Mouse (Mus musculus) heart, postnatal 25 days (tissue): ENCODE results near the gene Klc1. TPM values are rescaled to one million over a fixed set of nuclear protein-coding genes. Genes with fewer than 3 reads are reported as not detected.

Experiments
- DNase-seq: peaks from one replicate; pipeline ENCODE4 v3.0.0; 2022; ENCODE audit warnings: low spot score
- intact Hi-C: fragments of 180-260 bp; cut with DNase I; formaldehyde crosslinking; loops from one replicate; pipeline ENCODE4 v1.15.1; 2025
- total RNA-seq, 2 experiments: library from RNA; stranded (reverse); gene quantifications; 2 replicates each; pipeline ENCODE4 v1.2.3; 2021

The Klc1 gene
- total RNA-seq, 2 experiments from 2014 or later: 94.5 to 95.3 TPM

DNA sequence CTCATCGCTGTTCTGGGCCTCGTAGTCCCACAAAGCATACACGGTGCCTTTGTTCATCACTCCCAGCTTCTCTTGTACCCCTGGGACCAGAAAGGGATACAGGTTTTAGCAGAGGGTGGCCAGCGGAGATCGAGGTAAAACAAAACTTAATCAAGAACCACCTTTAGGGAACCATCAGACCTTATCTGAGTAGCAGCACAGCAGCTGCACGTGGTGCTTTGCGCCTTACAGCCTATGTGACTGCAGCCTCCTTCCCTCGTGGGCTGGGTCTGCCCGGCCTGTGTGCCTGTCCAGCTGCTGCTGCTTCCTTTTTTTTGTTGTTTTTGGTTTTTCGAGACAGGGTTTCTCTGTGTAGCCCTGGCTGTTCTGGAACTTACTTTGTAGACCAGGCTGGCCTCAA lies 71.7 kb downstream of the Klc1 start:
- intact Hi-C loops: loop anchor here (1.0 kb wide), 1 partner anchor 35 kb away; no protein-coding TSS in a partner anchor
- DNase-seq: no peak

- no peak for DNase-seq
- intact Hi-C loops: no loop called here
These were observed 74.0 kb downstream of the Klc1 start for GRCm38 (mm10) chr12:111832643-111833042.

GRCm38 (mm10) chr12:111833457-111833856 lies 74.8 kb downstream of the Klc1 start:
- DNase-seq: no peak
- intact Hi-C loops: no loop called here

DNA sequence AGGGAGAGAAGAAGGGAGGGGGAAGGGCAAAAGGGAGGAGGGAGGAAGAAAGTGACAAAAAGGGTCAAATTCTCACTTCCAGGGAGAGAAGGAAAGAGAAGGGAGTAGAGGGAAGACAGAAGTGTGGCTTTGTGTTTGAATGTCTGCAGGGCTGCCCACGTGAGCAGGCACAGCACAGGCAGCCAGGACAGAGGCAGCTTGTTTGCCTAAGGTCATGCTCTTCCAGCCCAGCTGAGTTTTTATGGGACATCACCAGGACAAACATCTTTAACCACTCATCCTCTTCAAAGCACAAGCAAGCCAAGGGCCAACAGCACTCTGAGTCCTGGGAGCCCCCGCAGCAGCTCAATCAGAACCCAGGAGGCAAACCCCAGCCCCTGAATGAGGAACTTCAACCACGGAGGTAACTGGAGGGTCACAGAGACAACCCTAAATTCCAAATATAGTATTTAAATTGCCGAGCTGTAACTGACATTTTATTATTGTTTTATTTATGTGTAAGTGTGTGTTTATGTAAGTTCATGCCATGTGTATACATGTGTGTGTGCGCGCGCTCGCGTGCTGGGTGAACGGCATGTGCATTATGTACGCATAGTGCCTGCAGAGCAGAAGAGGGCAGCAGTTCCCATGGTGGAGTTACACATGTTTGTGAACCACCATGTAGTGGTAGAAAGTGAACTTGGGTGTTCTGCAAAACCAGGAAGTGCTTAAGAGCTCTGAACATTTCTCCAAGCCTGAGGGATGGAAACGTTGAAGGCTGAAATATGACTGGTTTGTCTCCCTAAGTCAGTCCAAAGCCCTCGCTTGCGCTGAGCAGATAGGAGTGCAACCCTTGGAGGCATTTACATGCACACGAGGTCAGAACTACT lies 84.2 kb downstream of the Klc1 start:
- intact Hi-C loops: no loop called here
- no peak for DNase-seq

DNA sequence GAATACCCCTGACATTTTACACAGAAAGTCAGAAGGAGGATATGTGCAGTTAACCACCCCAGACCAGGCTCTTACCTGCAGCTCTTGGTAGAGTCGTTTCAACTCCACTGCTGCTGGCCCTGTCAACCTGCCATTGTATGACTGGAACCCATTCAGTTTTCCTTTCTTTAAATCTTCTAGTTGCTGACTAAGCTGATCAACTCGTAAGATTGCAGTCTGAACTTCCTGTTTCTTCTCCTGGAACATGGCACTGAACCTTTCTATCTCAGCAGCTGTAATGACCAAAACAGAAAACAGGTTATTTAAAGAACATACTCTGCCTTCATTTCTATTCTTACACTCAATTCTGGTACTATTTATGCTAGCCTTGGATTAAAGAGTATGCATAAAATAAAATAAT lies 84.8 kb downstream of the Klc1 start:
- intact Hi-C loops: no loop called here
- DNase-seq: no peak

- DNase-seq: no peak
- intact Hi-C loops: no loop called here
These were observed 87.3 kb downstream of the Klc1 start for GRCm38 (mm10) chr12:111845953-111846352.

GRCm38 (mm10) chr12:111846815-111847214 lies 88.2 kb downstream of the Klc1 start:
- intact Hi-C loops: no loop called here

GRCm38 (mm10) chr12:111848300-111848798 lies 89.7 kb downstream of the Klc1 start:
- DNase-seq: no peak
- intact Hi-C loops: no loop called here

More at GRCm38 (mm10) chr12:111846815-111847214, 88.2 kb downstream of the Klc1 start:
- DNase-seq: no peak

DNA sequence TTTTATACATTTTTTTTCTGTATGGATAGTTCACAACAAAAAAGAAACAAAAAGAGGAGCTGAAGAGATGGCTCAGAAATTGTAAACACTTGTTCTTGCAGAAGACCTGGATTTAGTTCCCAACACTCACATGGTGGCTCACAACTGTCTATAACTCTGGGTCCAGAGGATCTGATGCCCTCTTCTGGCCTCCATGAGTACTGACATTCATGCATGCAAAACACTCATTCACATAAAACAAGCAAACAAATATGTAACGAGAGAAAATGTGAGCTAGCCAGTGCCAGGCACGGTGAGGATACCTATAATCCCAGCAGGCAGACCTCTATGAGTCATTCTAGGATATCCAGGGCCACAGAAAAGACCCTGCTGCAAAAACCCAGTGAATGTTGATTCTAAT lies 92.6 kb downstream of the Klc1 start:
- intact Hi-C loops: no loop called here

DNA sequence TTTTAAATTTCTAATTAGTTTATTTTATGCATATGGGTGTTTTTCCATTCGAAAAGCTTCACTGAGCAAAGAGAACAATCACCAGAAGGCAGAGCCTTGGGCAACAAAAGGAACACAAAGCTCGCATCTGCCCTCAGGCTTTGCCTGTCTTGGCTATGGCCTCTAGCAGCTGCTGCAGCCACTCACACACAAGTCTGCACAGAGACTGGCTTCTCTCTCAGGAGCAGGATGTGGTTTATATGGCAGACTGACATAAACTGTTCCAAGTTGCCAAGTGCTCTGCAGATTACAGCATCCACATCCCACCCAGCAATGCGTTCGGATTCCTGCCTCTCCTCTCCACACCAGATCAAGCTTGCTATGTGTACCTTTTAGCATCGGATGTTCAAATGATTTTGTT lies 93.1 kb downstream of the Klc1 start:
- no peak for DNase-seq
- intact Hi-C loops: no loop called here

More for the DNA sequence above, 92.6 kb downstream of the Klc1 start:
- DNase-seq: no peak

DNA sequence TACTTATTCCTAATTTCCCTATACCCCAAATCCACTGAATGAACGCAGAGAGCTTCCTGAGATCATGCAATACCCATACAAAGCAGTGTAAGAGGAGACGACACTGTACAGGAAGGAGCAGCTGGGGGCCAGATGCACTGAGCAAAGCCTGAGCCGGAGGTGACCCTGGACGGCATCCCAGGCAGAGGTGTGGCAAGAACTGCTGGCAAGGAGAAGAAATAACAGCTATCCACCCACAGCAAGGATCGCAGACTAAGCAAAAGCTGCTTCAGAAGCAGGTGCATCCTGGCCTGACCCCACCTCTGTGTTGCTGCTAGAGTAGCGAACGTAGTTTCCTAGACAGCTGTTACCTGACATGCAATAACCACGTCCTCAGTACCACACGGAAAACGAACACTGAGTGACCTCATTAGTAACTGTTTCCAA lies 94.4 kb downstream of the Klc1 start:
- intact Hi-C loops: no loop called here
- peak; percentile 34 for DNase-seq

GRCm38 (mm10) chr12:111853546-111853945 lies 94.9 kb downstream of the Klc1 start:
- intact Hi-C loops: no loop called here
- no peak for DNase-seq

GRCm38 (mm10) chr12:111855448-111855847 lies 96.8 kb downstream of the Klc1 start:
- no peak for DNase-seq
- intact Hi-C loops: no loop called here

Other genes with a start within 250 kb of the Klc1 start
- gene Eif5, start 220.8 kb upstream of the Klc1 start, total RNA-seq: 100 to 1,000 TPM; 140 to 145 TPM
- gene Mark3, start 184.3 kb upstream of the Klc1 start, total RNA-seq: 10 to 100 TPM; 52.9 to 54.3 TPM
- gene Ckb, start 86.5 kb upstream of the Klc1 start, total RNA-seq: 10 to 100 TPM; 91.2 to 98.8 TPM
- gene Trmt61a, start 80.7 kb upstream of the Klc1 start, total RNA-seq: 1 to 10 TPM; 4.4 to 5.7 TPM
- gene Bag5, start 45.6 kb upstream of the Klc1 start, total RNA-seq: 10 to 100 TPM; 19.4 to 21.2 TPM
- 10 to 100 TPM; 32.1 to 36.4 TPM for gene Apopt1, start 45.6 kb upstream of the Klc1 start, total RNA-seq
- 1 to 10 TPM; 1.9 to 2.2 TPM for gene Xrcc3, start 55.0 kb downstream of the Klc1 start, total RNA-seq
- gene Zfyve21, start 55.3 kb downstream of the Klc1 start, total RNA-seq: 10 to 100 TPM; 61.1 to 66.7 TPM
- gene Ppp1r13b, start 149.3 kb downstream of the Klc1 start, total RNA-seq: 10 to 100 TPM; 17.4 to 19.1 TPM
- 1,000 to 10,000 TPM; 1,393 to 1,435 TPM for gene Atp5mpl, start 208.1 kb downstream of the Klc1 start, total RNA-seq
- under 1 TPM; 0.08 to 0.13 TPM for gene Tdrd9, start 212.7 kb downstream of the Klc1 start, total RNA-seq
- under 1 TPM in 1 of 2 experiments, not detected in 1; 0.84 TPM for gene Rd3l, start 222.5 kb downstream of the Klc1 start, total RNA-seq